Mouse (Mus musculus) spleen, postnatal 10 days (tissue): Measurements from ENCODE around the gene Mdm4.

ENCODE experiments used
- DNase-seq, 2 experiments: peaks; one replicate each; pipeline ENCODE4 v3.0.0; 2021 to 2022; ENCODE audit warnings: low spot score in 2 of 2

Mdm4 gene

DNA sequence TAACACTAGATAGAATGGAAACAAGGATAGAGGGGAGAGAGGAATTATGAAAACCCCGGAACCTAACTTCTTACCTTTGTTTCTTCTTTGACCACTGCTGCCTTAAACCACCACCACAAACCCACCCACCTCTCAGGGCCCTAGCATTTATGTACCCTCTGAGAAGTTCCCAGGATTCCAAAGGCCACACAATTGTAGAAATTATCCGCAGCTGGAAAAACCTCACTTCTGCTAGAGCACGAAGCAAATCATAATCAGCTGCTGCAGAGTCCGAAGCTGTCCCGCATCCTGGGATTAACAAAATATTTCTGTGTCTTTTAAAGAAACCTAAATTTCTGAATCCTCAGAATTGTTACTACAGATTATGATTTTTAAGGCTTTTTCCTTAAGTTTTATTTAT, at the start of gene Mdm4:
Gene Mdm4 (minus strand): TSS at position 101 of the 400 bp plus-strand sequence.
- no peak for DNase-seq

- no peak for DNase-seq
Measured at GRCm38 (mm10) chr1:133080079-133080561, 49.8 kb upstream of the Mdm4 start.

- no peak for DNase-seq
Measured at GRCm38 (mm10) chr1:133079509-133079908, 49.1 kb upstream of the Mdm4 start.

DNA sequence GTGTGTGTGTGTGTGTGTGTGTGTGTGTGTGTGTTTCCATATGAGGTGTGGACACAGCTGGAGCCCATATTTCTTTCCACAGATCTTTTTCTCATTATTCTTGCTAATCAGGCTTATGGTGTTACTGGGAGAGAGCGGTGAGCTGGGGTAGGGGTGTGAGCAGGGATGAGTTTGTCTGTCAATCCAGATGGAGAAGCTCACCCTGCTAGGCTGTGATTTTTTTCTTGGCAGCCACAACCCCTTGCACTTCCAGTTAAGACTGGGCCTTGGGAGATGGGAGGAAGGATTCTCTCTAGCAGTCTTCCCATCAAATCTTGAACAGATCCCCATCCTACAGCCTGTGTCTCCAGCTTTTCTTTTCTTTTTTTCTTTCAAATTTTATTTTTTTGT, 48.0 kb upstream of the Mdm4 start:
- DNase-seq, result no peak

- no peak for DNase-seq
Measured at GRCm38 (mm10) chr1:133077606-133078337, 47.4 kb upstream of the Mdm4 start.

GRCm38 (mm10) chr1:133076681-133077514, 46.5 kb upstream of the Mdm4 start:
- no peak for DNase-seq

- DNase-seq, result no peak
Measured at GRCm38 (mm10) chr1:133075651-133076400, 45.5 kb upstream of the Mdm4 start.

GRCm38 (mm10) chr1:133074541-133074940, 44.2 kb upstream of the Mdm4 start:
- no peak for DNase-seq

- DNase-seq, result peak in 1 of 2 experiments; percentile 56
Measured at GRCm38 (mm10) chr1:133073327-133073856, 43.0 kb upstream of the Mdm4 start.

DNA sequence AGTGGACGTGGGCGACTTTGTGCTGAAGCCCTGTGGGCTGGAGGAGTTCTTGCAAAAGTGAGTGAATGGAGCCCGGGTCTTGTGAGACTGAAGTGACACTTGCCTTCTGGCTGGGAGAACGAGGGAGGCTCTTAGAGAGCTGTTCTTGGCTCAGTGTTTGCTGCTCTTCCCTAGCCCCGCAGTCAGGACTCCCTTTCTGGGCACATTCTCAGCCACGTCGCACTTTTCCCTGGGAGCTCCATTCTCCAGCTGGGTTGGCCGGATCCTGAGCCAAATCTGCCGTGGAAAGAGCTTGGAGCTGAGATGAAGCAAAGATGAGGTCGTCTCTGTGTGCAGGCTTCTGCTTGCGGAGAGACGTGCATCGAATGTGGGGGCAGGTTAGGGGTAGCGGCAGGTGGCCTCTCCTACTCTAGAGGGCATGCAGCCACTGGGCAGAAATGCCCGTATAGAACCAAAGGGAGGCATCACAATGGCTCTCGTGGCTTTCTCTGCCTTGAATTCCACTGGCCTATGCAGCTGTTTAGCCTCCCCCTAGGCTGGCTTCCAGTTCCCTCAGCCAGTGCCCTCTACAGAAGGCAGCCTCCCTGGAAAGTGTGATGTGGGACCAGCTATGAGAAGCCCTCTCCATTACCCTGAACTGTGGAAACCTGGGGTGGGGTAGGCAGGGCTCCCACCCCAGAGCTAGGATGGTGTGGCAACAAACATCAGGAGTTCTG, 41.5 kb upstream of the Mdm4 start:
- DNase-seq, result no peak

DNA sequence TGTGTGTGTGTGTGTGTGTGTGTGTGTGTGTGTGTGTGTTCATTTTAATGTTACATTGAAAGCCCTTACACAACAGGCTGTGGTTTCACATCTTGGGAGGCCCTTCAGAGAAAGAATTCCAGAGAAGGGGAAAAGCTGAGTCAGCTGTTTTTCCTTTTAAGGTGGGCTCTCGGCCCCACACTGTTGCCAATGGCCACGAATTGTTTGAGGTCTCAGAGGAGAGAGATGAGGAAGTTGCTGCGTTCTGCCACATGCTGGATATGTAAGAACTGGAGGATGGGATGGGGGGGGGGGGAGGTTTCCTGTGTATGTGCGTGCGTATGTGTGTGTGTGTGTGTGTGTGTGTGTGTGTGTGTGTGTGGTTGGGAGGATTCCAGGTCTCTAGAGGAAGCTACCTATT, 39.8 kb upstream of the Mdm4 start:
- DNase-seq, result no peak

DNA sequence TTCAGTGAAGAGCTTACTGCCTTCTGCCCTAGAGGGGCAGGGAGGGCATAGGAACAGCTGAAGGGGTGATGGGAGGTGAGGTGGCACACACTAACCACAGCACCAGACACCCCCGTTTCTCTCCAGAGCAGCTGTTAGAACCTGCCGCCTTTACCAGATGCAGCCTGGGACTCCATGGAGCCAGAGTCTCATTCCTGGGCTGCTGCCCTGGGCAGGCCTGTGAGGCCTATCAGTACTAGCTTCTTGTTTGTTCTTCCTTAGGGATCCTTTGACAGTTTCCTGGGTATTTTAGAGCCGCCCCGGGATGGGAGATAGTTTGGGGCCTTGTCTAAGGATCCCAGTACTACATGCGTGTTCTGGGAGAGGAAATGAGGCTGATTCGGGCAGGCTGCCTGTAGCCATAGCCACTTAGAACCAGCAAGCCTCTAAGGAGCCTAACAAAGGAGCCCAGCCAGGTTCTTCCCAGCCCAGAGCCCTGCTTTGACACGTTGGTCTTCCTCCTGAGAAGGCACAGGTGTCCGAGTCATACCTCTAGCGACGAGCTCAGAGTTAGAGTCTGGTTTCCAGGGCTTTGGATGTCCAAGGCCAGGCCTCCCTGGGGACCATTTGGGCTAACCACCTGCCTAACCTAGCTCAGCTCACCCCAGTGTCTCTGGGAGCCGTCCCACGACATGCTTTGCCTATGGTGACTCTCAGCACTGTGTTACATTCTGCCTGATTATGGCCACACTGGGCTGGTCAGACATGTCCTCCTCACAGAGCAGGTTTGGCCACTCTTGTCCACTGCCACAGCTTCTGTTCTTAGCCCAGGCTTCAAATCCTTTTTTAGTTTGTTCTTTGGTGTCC, 39.1 kb upstream of the Mdm4 start:
- no peak for DNase-seq

- DNase-seq, result no peak
Measured at GRCm38 (mm10) chr1:133068669-133069274, 38.4 kb upstream of the Mdm4 start.

- no peak for DNase-seq
Measured at GRCm38 (mm10) chr1:133068268-133068667, 37.9 kb upstream of the Mdm4 start.

GRCm38 (mm10) chr1:133063164-133063563, 32.8 kb upstream of the Mdm4 start:
- DNase-seq, result no peak

GRCm38 (mm10) chr1:133060681-133061080, 30.3 kb upstream of the Mdm4 start:
- DNase-seq, result no peak

- no peak for DNase-seq
Measured at GRCm38 (mm10) chr1:133059592-133059991, 29.2 kb upstream of the Mdm4 start.

GRCm38 (mm10) chr1:133057345-133058034, 27.1 kb upstream of the Mdm4 start:
- DNase-seq, result no peak

DNA sequence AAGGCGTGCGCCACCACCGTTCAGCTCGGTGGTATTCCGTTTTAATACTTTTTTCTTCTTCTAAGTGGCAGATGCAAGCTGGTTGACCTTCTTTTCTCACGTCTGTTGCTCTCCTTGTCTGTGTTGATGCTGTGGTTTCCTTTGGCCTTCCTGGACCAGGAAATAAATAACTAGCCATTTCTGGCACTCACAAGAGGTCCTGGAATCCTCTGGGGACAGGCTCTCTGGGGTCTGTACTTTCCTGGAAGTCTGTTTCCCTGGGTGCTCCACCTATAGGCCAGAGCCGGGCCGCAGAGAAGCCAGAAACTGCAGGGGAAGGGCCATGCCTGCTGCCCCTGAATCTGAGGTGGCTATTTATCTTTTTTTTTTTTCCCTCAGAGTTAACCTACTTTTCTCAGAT, 24.0 kb upstream of the Mdm4 start:
- no peak for DNase-seq
